ENCODE assay signal across 8 mouse cellular contexts in the genomic region with DNA sequence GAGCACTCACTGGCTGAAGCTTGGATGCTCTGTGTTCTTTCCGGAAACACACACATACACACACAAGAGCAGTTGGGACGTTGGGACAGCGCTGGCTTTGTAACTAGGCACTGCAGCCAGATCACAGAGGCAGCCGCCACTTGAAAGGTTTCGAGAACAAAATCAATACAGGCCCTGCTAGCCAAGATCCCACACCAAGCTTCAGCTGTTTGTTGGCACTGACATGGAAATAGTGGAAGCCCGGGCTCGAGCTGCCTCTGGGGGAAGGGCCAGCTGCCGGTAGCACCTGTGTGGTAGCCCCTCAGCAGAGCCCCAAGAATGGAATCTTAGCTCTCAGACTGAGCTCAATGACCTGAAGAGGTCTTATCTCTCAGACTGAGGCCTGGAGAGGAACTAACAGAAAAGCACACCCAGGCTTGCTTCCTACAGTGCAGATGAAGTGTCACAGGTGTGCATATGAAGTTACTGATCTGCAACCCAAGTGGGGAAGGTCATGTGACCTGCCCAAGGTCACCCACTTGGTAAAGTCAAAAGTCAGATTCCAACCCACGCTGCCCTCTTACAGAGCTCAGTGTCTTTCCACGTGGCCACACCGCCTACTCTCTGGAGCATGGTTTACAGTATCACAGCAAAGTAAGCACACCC.
A peak's percentile ranks its signal among the peaks of the same experiment; 100 is the strongest.
DNase-seq lines count a peak whose midpoint lies in the region; ATAC-seq and TF ChIP-seq lines count a peak whose summit lies in the region.

No protein-coding gene starts in this region.

- WGBS in midbrain, embryonic 11.5 days: 78% methylated on average over 11 of the region's 11 CpGs
- 74% methylated on average over 11 of the region's 11 CpGs for WGBS in midbrain, embryonic 13.5 days
- WGBS in large intestine, adult 2 months: 27% methylated on average over 11 of the region's 11 CpGs
- WGBS in liver, postnatal 0 days (ENCODE audit: insufficient replicate concordance): 59% methylated on average over 11 of the region's 11 CpGs
- 52% methylated on average over 11 of the region's 11 CpGs for WGBS in stomach, postnatal 0 days
- WGBS in hindbrain, embryonic 12.5 days: 83% methylated on average over 11 of the region's 11 CpGs

- no peaks in the 10 kb centered on the region; the same call in 1 of the 2 replicates for H3K9me3 ChIP-seq in midbrain, embryonic 11.5 days (ENCODE audit: control insufficient read depth, low read length)
- H3K9me3 ChIP-seq in midbrain, embryonic 13.5 days: peaks cover 7% of the 10 kb centered on the region
- peaks cover 1% of the 10 kb centered on the region for H3K9me3 ChIP-seq in liver, postnatal 0 days (ENCODE audit: low read length)
- H3K9me3 ChIP-seq in stomach, postnatal 0 days (ENCODE audit: control insufficient read depth, low read length): no peaks in the 10 kb centered on the region
- peaks cover 2% of the 10 kb centered on the region for H3K9me3 ChIP-seq in hindbrain, embryonic 12.5 days (replicated peaks)

- no peak for TF ChIP-seq EP300 in liver, postnatal 0 days (IDR thresholded peaks at IDR 0.05; ENCODE audit: low read depth)
- TF ChIP-seq EP300 in stomach, postnatal 0 days (optimal IDR thresholded peaks at IDR 0.05): no peak

- H3K9ac ChIP-seq in midbrain, embryonic 11.5 days (ENCODE audit: low read length): no peak overlapping the region
- H3K9ac ChIP-seq in midbrain, embryonic 13.5 days (replicated peaks): no peak overlapping the region
- H3K9ac ChIP-seq in liver, postnatal 0 days (replicated peaks): no peak overlapping the region
- no peak overlapping the region for H3K9ac ChIP-seq in stomach, postnatal 0 days (ENCODE audit: low read length)
- no peak overlapping the region for H3K9ac ChIP-seq in hindbrain, embryonic 12.5 days

- H3K4me2 ChIP-seq in midbrain, embryonic 11.5 days: no peak overlapping the region
- H3K4me2 ChIP-seq in midbrain, embryonic 13.5 days (replicated peaks): no peak overlapping the region
- peak overlapping the region; percentile 42 for H3K4me2 ChIP-seq in liver, postnatal 0 days (ENCODE audit: low read depth, low read length)
- H3K4me2 ChIP-seq in stomach, postnatal 0 days (replicated peaks; ENCODE audit: low read depth): no peak overlapping the region
- no peak overlapping the region for H3K4me2 ChIP-seq in hindbrain, embryonic 12.5 days (replicated peaks)

- no peak for ATAC-seq in midbrain, embryonic 11.5 days (ENCODE audit: low FRiP score)
- ATAC-seq in midbrain, embryonic 13.5 days: no peak
- peak; percentile 86 for ATAC-seq in liver, postnatal 0 days
- ATAC-seq in stomach, postnatal 0 days (ENCODE audit: low FRiP score, low TSS enrichment): peak; percentile 67
- ATAC-seq in hindbrain, embryonic 12.5 days (ENCODE audit: low FRiP score): no peak

- H3K27ac ChIP-seq in midbrain, embryonic 11.5 days (ENCODE audit: low read depth, low read length): no peak overlapping the region
- no peak overlapping the region for H3K27ac ChIP-seq in midbrain, embryonic 13.5 days
- peak overlapping the region; percentile 79 for H3K27ac ChIP-seq in liver, postnatal 0 days (ENCODE audit: low read depth)
- H3K27ac ChIP-seq in stomach, postnatal 0 days (replicated peaks): no peak overlapping the region
- no peak overlapping the region for H3K27ac ChIP-seq in hindbrain, embryonic 12.5 days

- peaks cover 5% of the 10 kb centered on the region for H3K4me1 ChIP-seq in midbrain, embryonic 11.5 days (ENCODE audit: control insufficient read depth, insufficient read depth, low read length)
- H3K4me1 ChIP-seq in midbrain, embryonic 13.5 days (replicated peaks): peaks cover 6% of the 10 kb centered on the region; the same call in 1 of the 2 replicates
- peaks cover 4% of the 10 kb centered on the region; the same call in 1 of the 2 replicates for H3K4me1 ChIP-seq in liver, postnatal 0 days (ENCODE audit: insufficient read depth)
- no peaks in the 10 kb centered on the region for H3K4me1 ChIP-seq in stomach, postnatal 0 days (replicated peaks; ENCODE audit: control insufficient read depth, insufficient read depth)
- peaks cover 6% of the 10 kb centered on the region; the same call in 1 of the 2 replicates for H3K4me1 ChIP-seq in hindbrain, embryonic 12.5 days

- no peaks in the 10 kb centered on the region for H3K36me3 ChIP-seq in midbrain, embryonic 11.5 days (ENCODE audit: control insufficient read depth, insufficient read depth, low read length)
- H3K36me3 ChIP-seq in midbrain, embryonic 13.5 days: no peaks in the 10 kb centered on the region
- no peaks in the 10 kb centered on the region for H3K36me3 ChIP-seq in liver, postnatal 0 days (replicated peaks; ENCODE audit: insufficient read depth, low read length)
- H3K36me3 ChIP-seq in stomach, postnatal 0 days (ENCODE audit: control insufficient read depth, insufficient read depth, low read length): no peaks in the 10 kb centered on the region
- no peaks in the 10 kb centered on the region for H3K36me3 ChIP-seq in hindbrain, embryonic 12.5 days

- H3K4me3 ChIP-seq in midbrain, embryonic 11.5 days (ENCODE audit: low read depth, low read length): no peak overlapping the region
- H3K4me3 ChIP-seq in midbrain, embryonic 13.5 days (replicated peaks): no peak overlapping the region
- no peak overlapping the region for H3K4me3 ChIP-seq in liver, postnatal 0 days (ENCODE audit: low read depth, low read length)
- no peak overlapping the region for H3K4me3 ChIP-seq in stomach, postnatal 0 days (ENCODE audit: low read depth, low read length)
- H3K4me3 ChIP-seq in hindbrain, embryonic 12.5 days: no peak overlapping the region

- H3K27me3 ChIP-seq in midbrain, embryonic 11.5 days (ENCODE audit: control insufficient read depth, insufficient read depth, low read length): no peaks in the 10 kb centered on the region
- H3K27me3 ChIP-seq in midbrain, embryonic 13.5 days: no peaks in the 10 kb centered on the region
- H3K27me3 ChIP-seq in liver, postnatal 0 days (ENCODE audit: insufficient read depth, low read length): no peaks in the 10 kb centered on the region
- no peaks in the 10 kb centered on the region for H3K27me3 ChIP-seq in stomach, postnatal 0 days (ENCODE audit: control insufficient read depth, insufficient read depth, low read length)
- no peaks in the 10 kb centered on the region for H3K27me3 ChIP-seq in hindbrain, embryonic 12.5 days

- TF ChIP-seq CTCF in liver, postnatal 0 days (IDR thresholded peaks at IDR 0.05; ENCODE audit: low read depth): no peak
- no peak for TF ChIP-seq CTCF in stomach, postnatal 0 days (IDR thresholded peaks at IDR 0.05; ENCODE audit: low read depth)

- DNase-seq in midbrain, embryonic 11.5 days (ENCODE audit: low spot score, missing footprints): peak; percentile 54
- DNase-seq in large intestine, adult 2 months (ENCODE audit: low read depth, low spot score): peak; percentile 35
- peak; percentile 64 for DNase-seq in liver, postnatal 0 days
- peak; percentile 51 for DNase-seq in stomach, postnatal 0 days (ENCODE audit: low spot score)
- no peak for DNase-seq in adrenal gland, adult (ENCODE audit: inconsistent age in 2 of 2, low spot score in 1 of 2)
- no peak for DNase-seq in urinary bladder, postnatal 10 days (ENCODE audit: low spot score)

Comparison
In these comparisons a context has a peak if more than half of its experiments do, and no peak if none do; other contexts are left out.
1. ATAC-seq: peak in liver, postnatal 0 days (single experiment) and stomach, postnatal 0 days (single experiment); none in midbrain, embryonic 11.5 days (single experiment), midbrain, embryonic 13.5 days (single experiment) and hindbrain, embryonic 12.5 days (single experiment).
2. DNase-seq: peak in midbrain, embryonic 11.5 days (single experiment), large intestine, adult 2 months (single experiment), liver, postnatal 0 days (single experiment) and stomach, postnatal 0 days (single experiment); none in adrenal gland, adult (0 of 2) and urinary bladder, postnatal 10 days (single experiment).